Mouse (Mus musculus) kidney, adult 11 months (tissue): Measurements from ENCODE around the gene Fam160a1.

ENCODE experiments used
- DNase-seq: peaks from one replicate; pipeline ENCODE4 v3.0.0; 2022

Fam160a1 gene

DNA sequence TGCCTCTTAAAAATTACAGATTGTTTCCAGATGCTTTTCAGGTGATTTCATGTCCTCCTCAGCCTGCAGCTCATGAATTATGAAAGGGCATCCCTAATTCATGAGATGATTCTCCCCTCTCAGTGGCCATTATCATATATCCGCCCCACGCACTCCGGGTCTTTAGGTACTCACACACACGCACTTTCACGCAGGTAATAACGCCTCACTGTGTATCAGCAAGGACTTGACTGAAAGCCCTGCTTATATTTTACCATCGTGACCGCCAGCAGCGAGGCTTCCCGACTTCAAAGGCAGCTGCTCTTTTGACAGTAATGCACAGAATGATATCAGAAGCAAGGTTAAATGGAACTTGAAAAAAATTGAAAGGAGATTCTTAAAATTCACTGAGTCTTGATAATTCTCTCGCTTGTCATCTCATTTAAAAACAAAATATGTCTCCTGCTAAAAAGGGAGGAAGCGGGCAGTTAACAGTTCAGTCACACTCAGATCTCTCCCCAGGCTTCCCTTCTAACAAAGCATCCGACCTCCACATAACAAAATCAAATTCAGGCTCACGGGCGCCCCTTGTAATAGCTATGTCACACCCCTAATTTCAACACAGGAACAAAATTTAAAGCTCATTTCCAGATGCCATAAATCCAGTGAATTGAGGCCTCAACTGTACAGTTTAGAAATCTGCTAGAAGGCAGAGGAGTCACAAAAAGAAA lies 3.9 kb upstream of the Fam160a1 start:
- DNase-seq: no peak

DNA sequence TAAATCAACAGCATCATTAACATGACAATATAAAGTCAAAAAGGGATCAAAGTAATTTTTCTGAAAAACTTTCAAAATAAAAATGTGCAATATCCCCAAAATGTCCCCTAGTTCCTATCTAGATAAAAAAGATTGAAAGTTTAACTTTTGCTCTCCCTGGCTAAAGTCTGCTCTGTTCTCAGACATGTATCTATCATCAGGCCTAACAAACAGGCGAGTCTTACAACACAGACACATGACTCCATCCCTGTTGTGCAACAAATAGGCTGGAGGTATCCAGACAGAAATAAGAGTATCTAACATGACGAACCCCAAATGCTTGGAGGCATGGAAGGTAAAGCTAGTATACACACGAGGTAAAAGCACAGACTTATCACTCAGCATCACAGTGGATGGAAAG lies 2.2 kb upstream of the Fam160a1 start:
- no peak for DNase-seq

DNA sequence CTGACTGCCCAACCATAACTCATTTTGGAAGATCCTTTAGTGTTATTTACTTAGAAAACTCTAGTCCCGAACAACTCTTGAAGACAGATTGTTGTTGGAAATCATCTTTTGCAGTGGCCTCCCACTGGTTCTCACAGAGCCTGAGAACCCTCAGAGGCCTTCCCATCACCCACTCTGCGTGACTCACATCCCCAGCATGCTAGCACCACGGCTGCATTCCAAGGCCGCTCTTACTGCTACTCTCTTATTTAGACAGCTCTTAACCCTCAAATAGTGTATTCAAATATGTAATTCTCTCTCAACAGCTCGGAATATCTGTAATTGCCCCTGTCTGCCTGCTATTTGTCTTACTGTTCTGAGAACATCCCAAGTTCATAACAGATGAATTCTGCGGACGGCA lies 2.9 kb downstream of the Fam160a1 start:
- DNase-seq: no peak

DNA sequence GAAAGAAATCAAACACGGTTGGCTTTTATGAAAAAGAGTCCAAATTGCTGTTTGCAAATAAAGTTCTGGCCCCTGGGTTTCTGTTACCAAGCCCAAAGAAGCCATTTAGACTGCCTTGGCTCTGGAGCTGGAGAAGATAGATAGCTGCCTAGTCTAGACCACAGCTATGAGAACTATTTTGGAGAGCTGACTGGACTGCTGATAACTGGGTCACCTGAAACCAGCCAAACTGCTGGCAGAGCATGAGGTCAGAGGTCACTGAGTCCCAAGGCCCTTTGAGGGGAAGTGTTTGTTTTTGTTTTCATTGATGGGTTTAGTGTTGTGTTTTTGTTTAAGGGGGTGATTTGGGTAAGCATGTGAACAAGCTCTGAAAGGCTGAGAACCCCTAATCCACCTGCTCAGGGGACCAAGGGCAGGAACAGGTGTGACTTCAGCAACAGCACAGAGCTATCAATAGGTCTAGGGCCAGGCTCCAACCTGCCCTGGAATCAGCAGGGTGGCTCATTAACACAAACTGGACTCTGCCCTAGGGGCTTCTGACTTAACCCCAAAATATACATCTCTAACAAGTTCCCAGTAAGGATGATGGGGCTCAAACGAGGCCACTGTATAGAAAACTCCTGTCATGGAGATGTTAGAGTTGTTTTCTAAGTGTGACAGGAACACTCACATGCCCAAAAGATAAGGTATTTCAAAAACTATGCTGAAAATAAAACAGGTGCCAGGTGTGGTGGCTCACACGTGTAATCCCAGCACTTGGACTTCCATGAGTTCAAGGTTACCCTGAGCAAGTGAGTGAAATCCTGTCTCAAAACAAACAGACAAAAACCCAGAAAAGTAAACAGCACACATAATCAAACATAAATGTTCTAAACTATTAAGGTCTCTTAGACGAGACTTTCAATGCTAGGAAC lies 3.7 kb downstream of the Fam160a1 start:
- peak; percentile 41 for DNase-seq

DNA sequence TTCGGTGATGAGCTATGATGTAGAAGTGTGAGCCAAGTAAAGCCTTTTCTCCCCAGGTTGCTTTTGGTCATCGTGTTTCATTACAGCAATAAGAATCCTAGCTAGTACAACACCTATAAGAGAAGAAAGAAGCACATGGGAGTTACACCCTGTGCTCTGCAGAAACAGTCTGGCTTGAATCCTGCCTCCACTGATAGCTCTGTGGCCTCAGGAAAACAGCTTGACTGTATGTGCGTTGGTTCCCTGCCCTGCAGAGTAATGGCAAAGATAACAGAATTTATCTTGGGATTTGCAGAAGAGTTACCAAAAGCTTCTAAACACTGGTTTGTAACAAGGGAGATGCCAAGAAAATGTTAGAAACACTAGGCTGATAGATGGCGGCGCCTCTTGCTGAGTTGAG lies 5.1 kb downstream of the Fam160a1 start:
- no peak for DNase-seq

DNA sequence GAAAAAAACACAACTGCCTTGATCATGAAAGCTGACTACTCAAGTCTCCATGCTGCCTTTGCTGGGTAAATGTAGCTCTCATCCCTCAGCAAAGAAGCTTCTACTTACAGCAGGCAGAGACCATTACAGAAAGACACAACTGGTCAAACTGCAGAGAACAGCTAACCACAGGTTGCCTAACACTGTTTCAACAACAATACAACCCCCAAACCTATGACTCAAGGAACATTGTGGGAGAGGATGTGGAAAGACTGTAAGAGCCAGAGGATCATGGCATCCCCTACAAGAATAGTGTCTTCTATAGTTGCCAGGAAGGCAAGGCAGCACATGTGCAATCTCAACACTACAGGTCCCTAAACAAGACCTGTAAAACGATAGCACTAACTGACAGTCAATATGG lies 23.9 kb downstream of the Fam160a1 start:
- DNase-seq: no peak

DNA sequence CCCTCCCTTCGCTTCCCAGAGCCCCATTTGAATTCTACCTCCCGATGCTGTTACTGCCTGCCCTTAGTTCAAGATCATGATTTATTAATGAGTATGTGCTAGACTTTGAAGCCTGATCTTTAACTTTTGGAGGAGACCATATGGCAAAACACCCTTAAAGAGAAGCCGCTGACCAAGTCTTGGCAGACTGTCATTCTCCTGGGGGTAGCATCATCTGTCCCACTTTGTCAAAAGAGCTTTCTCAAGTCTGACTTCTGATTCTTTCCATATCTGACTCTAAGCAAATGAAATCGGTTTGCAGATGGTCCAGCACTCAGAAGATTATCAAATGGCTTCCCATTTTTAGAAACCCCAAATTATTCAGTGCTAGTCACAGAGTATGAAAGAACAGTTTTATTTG lies 27.3 kb downstream of the Fam160a1 start:
- DNase-seq: no peak

DNA sequence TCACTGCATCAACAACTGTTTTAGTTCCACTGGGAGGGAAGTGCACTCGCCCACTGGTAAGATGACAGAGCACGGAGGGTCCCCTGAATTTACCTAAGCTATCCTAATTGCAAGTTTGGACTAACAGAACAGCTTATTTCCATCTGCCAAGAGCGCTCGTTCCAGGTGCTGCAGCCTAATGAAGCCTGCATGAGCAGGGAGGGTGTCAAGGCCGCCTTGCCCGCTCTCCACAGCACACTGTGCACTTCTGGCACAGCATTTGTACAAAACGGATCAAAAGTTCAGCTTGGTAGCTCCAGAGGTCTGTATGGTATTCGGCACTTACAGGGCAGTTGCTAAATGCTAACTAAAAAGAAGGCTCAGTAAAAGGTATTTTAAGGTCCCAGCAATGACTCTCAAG lies 30.6 kb downstream of the Fam160a1 start:
- DNase-seq: peak; percentile 17

DNA sequence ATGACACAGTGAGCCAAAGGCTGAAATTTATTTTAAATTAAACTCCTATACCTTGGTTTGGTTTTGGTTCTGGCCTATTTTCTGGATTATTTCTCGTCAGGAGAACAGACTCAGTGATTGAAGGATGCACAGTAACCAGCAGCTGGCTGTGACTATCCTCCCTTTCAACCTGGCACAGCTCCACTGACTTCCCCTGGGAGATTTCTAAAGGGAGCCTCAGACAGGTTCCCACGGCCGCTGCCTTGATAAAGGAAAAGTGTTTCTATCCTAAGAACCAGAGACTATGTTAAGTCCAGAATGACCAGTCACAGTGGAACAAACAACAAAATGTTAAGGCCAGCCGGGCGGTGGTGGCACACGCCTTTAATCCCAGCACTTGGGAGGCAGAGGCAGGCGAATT lies 36.2 kb downstream of the Fam160a1 start:
- no peak for DNase-seq

DNA sequence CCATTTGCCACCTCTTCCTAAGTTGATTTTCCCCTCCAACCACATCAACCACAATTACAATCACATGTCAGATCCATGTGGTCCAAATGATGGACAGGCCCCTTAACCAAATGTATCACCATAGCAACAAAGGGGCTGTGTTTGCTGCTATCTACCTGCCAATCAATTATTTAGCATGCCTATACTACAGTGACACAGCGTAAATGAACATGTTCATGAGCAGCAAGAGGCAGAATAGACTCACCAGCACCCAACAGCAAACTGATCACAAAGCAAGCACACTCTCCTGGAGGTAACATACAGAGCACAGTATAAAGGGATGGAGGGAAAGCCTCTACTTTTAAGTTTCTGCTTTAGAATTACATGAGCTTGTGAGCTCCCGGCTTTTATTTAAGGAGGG lies 36.8 kb downstream of the Fam160a1 start:
- DNase-seq: no peak

DNA sequence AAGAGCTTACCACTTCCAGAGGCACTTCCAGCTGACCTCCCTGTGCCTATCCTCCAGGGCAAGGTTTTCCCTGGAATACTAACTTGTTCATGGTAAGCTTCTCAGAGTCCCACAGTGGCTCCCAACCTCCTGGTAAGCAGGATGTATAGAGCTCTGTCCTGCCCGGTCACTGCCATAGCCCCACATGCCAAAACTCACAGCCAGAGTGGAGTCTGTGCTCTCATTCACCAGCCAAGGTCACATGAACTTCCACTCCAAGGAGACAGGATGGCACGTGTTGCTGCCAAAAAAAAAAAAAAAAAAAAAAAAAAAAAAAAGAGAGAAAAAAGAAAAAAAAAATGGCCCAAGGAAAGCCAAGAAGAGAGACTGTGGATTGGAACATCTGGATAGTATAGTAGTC lies 39.2 kb downstream of the Fam160a1 start:
- no peak for DNase-seq

DNA sequence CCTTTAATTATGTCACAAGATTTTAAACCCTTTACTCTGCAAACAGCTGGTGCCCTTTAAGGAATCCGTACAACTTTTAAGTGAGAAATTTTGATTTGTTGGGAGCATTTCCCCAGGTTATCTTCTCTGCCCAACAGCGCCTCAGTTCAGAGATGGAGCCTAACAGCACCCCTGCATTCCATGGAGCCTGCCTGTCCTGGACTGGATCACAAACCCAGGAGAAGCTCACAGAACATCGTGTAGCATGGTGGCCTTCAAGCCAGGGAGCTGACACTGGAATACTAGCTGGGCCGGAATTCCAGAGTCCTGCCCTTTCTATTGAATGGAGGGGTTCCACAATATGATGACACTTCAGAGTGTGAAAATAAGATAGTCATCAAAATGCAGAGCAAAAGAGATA lies 39.7 kb downstream of the Fam160a1 start:
- no peak for DNase-seq

DNA sequence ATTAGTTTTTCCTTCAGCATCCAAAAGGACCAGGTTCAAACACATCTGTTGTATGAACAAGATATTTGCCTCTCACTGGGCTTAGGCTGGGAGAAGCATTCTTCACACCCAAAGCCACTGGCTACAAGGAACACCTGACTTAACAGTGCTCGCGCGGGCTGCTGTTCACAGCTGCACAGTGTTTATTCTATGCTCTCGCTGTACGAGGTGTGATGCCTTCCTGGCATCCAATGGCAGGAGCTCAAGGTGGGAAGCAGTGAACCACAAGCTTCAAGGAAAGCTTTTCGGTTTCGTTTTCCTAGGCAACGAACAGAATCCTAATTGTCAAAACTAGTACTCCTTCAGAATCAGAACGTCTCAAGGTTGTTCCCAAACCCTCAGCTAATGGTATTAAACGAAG lies 40.4 kb downstream of the Fam160a1 start:
- DNase-seq: peak; percentile 20

DNA sequence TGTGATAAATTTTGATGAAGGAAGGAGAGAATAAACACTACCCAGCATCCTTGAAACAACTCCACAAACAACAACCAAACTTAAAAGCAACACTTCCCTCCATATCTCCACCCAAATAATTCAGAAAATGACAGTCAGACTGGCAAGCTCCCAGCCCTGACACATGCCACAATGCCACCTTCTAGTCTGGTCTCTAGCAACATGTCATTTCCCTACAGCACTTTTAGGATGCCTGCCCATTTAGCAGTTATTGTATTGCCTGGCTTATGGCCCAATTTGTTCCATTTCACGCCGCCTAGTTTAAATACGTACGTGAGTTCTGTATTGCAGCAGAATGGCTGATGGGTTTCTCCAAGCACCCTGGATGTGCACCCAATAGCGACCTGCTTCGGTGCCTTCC lies 41.0 kb downstream of the Fam160a1 start:
- no peak for DNase-seq

DNA sequence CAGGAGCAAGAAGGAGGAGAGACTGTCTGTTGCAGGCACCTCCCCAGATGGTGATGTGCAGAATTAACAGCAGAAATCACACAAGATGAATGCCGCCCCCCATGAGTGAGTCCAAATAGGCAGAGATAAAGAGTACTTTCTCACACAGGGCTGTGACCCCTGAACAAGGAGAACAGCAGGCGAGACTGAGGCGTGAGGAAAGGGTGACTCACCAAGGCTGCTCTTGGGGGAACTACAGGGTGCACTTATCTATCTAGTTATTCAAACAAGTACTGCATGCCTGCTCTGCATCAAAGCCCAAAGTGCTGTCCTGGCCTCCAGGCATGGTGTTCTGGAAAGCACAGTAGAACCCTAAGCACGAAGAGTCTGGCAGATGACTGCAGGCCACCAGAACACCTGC lies 43.2 kb downstream of the Fam160a1 start:
- no peak for DNase-seq

DNA sequence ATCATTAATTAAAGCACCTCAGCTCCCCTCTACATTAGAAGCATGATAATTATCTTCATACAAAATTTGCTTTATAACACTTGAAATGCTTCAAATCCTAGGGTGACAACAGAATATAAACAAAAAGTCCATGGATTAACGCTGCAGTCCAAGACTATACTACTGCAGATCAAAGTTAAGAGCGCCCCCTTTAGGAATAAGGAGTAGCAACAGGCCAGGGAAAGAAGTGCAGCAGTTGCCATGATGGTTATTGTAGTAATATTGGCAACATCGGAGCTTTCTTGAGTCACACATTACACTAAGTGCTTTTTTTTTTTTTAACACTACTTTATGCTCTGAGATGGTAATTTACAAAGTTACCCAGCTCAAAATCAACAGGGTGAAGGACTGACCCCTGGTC lies 43.7 kb downstream of the Fam160a1 start:
- DNase-seq: no peak

DNA sequence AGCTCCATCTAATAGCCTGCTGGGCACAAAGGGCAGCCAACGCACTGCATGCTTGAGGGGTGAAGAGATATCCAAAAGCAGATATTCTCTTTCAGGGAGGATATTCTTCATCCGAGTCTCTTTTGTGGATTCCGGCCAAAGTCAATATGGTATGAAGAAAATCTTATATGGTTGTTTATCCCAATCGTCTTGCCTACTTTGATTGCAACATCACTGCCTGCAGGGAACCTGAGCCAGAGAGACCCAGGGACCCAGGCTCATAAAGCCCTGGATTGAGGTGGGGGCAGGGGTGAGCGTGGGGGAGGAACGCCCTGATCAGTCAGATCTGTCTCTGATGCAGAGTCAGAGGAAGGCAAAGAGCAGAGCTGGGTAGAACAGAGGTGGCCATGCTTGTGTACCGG lies 52.2 kb downstream of the Fam160a1 start:
- DNase-seq: no peak

DNA sequence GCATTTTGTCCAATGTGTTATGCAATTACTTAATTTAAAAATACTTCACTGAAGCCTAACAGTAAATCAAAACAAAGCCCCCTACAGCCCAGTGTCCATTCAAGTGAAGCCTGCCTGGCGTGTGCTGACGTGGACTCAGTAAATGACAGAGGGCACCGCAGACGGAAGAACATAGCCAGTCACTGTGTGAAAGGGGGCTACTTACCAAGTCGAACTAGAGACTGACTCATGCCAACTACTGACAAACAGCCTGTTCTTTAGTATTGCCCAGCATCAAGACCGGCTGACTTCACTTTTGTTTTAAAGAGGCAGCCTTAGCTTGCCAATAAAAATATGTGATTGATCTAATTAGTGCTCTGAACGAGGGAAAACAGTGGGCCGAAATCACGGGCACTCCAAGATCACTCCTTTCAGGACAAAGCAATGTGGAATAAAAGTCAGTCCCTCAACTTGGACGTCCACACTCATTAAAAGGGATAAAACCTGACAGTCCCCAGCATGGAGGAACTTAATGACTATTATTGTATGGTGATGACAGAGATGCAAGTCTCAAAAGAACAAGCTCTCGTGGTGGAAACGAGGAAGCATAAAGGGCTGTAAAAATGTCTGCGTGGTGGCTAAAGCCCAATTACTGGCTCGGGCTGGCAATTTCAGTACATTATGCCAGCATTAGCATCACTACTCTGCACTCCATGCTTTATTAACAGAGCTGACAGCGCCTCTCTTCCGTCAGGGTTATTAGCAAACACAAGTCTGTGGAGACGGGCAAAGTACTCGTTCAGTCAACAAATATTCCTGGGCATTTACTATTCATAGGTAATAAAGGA lies 52.9 kb downstream of the Fam160a1 start:
- DNase-seq: no peak

DNA sequence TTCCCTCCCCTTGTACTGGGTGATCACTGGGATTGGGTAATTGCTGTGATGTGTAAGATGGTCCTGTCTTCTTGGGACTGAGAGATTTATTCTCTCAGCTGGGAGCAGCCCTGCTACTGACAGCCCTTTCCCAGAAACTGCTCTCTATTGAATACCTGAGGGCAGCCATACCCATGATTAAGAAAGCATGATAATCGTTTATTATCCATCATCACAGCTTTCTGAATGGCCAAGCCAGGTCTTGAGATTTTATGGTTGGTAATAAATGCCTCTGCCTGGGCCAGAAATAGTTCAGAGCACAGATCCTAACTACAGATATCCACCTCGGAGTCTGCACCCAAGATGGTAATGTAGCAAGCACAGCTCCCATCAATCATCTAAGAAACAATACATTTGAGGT lies 59.1 kb downstream of the Fam160a1 start:
- no peak for DNase-seq

DNA sequence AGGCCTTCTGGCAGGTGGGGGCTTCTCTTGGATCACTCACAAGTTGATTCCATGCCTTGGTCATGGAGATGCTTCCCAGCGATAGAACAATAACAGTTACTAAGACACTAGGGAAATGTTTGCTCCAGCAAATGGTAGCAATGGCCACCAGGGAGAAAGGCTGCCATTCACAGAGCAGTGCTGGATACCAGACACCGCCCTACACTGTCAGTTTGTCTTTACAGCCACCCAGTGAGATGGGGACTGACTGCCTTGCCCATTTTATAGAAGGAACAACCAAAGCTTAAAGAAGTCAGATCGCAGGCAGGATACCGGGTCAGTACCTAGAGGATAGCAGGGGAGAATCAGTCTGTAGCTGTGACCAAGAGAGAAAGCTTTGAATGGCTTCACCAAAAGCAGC lies 59.7 kb downstream of the Fam160a1 start:
- DNase-seq: no peak

DNA sequence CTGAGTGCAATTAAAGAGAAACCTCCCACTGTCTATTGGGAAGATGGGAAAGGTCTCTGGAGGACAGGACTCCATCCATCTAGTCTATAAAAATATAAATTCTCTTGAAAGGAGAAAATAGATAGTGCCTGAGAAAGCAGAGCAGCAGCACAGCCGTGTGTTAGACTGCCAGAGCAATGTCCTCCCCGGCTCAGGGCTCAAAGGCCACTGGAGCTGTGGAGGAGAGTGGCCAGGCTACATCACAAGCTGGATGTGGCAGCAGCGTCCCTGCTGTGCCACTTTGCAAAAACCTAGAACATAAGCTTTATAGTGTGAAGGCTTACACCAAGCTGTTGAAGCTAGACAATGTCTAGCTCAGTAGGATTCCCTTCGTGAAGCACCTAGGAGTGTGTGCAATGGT lies 67.7 kb downstream of the Fam160a1 start:
- DNase-seq: no peak

DNA sequence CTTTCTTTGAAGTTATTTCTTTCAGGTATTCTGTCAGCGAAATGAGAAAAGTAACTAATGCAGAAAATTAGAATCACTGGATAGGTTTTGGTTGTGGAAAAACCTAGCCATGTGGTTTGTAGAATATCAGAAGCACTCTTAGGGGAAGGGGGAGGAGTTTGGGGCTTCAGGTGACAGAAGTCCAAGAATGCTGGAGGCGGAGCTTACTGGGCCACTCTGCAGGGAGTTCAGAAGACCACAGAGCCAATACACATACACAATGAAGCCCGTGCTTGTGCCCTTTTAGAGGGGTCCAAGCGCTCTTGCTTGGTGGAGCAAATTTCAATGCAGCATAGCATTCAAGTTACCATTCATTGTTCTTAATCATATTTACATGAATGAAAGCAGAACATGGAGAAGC lies 68.2 kb downstream of the Fam160a1 start:
- no peak for DNase-seq

DNA sequence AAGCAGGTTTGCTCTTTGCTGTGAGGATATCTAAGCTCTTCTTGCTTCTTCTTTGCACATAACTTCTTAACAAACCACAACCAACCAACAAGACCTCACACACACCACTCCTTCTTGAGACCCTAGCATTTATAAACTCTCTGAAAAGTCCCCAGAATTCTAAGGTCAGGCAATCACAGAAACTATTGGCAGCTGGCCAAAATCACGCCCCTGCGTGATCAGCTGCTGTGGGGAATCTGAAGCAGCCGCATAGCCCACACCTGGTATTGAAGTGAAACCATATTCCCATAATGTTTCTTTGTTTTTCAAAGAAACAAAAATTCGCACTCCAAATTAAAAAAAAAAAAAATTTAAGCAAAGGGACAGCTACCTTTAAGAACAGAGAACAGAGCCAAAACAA lies 71.0 kb downstream of the Fam160a1 start:
- no peak for DNase-seq

DNA sequence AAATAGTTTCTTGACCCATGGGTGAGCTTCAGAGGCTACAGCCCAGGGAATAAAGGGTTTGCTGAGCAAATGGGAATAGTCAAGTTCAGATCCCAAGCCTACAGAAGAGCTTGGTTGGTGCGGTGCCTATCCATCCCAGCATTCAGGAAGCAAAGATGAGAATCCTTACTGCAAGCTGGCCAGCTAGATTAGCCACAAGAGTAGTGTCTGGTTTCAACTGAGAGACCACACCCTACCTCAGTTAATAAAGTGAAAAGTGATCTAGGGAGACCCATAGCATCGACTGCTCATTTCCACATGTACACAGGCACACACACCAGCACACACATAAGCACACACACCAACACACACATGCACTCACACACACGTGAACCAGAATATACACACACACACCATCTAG lies 75.3 kb downstream of the Fam160a1 start:
- DNase-seq: no peak
